Mouse (Mus musculus) ES-Bruce4 (cell line): ENCODE measurements around the gene Rcor3.

Experiments used
- CTCF ChIP-seq: IDR thresholded peaks from one replicate; pipeline ENCODE4 v1.8.1; 2011; ENCODE audit warnings: low read depth, low read length
- EP300 ChIP-seq: IDR thresholded peaks from 2 replicates; pipeline ENCODE4 v1.6.1; 2011; ENCODE audit warnings: low read depth, low read length; ENCODE audit not compliant: insufficient read depth
- POLR2A ChIP-seq: IDR thresholded peaks from one replicate; pipeline ENCODE4 v1.8.1; 2011; ENCODE audit warnings: low read length; ENCODE audit not compliant: insufficient read depth

DNA sequence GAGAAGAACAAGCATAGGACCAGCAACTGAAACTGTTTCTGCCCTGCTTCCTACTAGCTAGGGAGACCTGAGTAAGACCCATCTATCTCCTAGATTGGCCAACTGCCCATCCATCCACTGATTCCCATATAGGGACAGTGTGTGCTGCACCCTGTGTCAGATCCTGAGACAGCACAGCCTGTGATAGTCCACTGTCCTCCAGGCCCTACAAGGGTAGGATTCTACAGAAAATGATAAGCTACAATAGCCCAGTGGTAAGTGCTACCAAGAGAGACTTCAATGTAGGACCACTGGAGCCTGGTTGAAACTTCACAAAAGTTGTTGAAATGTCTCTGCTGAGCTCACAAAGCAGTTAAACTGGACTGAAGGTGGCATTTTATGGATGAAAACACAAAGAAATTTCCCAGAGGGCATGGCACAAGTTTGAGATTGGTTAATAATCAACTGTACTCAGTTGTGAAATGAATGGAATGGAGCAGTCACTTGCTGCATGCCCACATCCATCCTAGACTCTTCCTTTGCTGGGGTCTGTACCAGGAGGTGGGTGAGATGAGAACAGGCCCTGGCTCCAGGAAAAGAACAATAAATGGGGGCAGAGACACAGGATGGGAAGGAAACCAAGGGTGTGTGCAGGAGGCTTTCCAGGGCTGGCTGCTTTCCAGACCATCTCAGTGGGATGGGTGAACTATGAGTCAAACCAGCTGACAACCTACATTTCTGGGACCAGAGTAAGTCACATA, 60.9 kb downstream of the Rcor3 start:
- TF ChIP-seq CTCF = no peak
- no peak for TF ChIP-seq POLR2A
- TF ChIP-seq EP300 = no peak
